Mouse (Mus musculus) adrenal gland (tissue): ENCODE data around the gene Uncx.
"Not testable (repeated sequence)": the region's sequence is repeated elsewhere in the genome, so short reads cannot be mapped to it uniquely, and the experiment has no call there.

Source experiments
- intact Hi-C: fragments of 180-260 bp; cut with DNase I; formaldehyde crosslinking; loops from one replicate; pipeline ENCODE4 v1.15.1; 2025

The Uncx gene

GRCm38 (mm10) chr5:139559782-139560181 is 16.5 kb downstream of the Uncx start:
- intact Hi-C loops: no loop called here

GRCm38 (mm10) chr5:139561363-139562001 is 18.2 kb downstream of the Uncx start:
- intact Hi-C loops: no loop called here

DNA sequence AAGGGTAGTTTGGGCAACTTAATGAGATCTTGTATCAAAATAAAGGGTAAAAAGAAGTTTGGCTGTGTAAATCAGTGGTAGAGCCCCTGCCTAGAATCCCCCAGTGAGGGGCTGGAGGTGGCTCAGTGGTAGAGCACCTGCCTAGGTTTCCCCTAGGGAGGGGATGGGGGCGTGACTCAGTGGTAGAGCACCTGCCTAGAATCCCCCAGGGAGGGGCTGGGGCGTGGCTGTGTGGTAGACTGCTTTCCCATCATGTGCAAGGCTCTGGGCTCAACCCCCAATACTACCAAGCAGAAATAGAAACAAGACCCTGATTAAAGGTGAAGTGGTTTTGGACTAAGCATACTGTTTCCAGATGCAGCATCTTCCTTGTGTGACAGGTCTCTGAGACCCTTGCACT is 21.4 kb downstream of the Uncx start:
- intact Hi-C loops: no loop called here

DNA sequence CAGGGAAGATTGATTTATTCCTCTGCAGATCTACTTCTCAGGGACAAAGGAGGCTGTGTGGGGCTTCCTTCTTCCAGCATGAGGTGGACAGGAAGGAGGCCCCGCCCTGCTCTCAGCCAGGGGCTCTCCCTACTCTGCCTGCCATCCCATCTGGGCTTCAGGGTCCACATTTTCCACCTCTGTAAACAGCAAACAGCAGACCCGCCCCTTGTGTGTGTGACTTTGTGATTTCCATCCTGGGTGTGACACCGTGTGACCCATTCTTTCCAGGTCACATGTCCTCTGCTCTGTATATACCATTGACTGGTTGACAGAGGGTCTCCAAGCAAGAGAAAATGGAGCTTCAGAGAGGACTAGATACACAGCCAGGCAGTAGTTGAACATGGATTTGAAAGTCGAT is 22.2 kb downstream of the Uncx start:
- intact Hi-C loops: no loop called here

DNA sequence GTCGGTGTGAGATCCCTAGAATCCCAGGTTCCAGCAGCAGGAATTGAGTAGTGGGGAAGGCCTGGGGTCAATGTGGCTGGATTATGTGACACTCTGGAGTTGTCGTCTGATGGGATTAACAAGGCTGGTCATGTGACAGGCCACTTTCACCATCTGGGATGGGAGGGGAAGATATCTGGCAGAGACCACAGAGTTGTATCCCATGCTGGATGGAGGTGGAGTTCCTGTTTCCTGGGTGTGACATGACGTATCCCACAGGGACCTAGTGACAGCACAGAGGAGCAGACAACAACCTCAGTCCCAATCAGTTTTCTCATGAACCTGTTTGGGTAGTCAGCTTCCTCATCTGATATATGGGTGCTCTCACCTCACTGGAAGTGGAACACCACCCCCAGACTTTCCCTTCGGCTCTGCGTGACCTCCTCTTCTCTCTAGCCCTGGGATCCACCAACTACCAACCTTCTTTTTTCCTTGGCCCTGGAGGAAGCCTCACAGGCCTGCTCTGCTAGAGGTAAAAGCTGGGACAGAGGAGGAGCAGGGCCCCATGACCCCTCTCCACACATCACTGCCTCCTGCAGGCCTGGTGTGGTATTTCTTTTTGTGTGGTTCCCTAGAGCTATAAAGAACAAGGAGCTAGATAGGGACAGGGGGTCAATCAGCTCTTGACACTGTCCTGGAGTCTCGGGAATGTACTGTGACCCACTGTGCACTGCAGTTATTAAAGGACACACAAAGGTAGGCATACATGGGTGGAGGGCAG is 23.5 kb downstream of the Uncx start:
- intact Hi-C loops: no loop called here

- intact Hi-C loops: no loop called here
Measured at GRCm38 (mm10) chr5:139568079-139568478, 24.8 kb downstream of the Uncx start.

GRCm38 (mm10) chr5:139572526-139572925 is 29.2 kb downstream of the Uncx start:
- intact Hi-C loops: no loop called here

GRCm38 (mm10) chr5:139573606-139574311 is 30.5 kb downstream of the Uncx start:
- intact Hi-C loops: no loop called here

GRCm38 (mm10) chr5:139575054-139575453 is 31.8 kb downstream of the Uncx start:
- intact Hi-C loops: no loop called here

- intact Hi-C loops: no loop called here
Measured at GRCm38 (mm10) chr5:139580171-139580743, 37.0 kb downstream of the Uncx start.

GRCm38 (mm10) chr5:139581308-139581868 is 38.1 kb downstream of the Uncx start:
- intact Hi-C loops: no loop called here

DNA sequence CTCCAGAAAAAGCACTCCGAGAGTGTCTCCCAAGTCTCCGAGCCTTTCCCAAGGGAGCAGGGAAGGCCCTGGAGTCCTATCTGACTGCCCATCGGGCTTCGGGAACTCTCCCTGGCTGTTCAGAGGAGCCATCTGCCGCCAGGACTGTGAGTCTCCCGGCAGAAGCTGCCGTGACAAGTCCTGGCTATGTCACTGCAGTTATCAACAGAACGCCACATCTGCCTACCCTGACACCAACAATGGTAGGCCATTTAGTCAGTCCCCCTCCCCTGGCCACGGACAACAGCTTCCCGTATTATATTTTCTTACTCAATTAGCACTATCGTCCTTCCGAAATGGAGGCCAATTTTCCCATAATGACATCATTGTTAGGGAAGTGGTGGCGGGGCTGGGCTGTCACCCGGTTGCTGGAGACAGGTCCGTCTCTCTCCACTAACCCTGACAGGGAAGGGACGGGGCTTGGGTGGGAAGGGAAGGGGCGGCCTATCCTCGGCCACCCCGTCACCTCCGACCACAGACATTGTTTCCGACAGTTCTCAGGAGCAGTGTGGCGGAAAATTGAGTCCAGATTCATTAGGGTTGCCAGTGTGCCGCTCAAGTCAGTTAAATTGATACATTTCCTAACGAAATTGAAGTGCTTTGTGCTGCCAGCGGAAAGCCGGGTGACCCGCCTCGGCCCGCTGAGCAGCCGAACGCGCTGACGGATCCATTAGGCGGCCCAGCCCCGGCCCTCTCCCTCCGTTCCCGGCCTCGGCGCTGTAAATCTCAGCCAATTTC is 41.9 kb downstream of the Uncx start:
- intact Hi-C loops: no loop called here

DNA sequence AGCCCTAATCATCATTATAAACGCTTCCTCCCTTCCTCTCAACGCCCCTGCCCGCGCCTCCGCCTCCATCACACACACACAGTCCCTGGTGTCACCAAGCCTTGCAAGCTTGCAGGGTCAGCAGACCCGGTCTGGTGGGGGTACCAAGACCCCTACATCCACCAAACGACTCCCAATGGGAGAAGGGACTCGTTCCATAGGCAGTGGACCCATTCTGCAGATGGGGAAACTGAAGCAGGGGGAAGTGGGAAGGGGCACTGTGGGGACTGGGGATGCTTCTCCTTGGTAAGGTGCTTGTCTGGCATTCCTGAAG is 42.4 kb downstream of the Uncx start:
- intact Hi-C loops: no loop called here

GRCm38 (mm10) chr5:139587459-139587858 is 44.2 kb downstream of the Uncx start:
- intact Hi-C loops: not testable (repeated sequence)

GRCm38 (mm10) chr5:139590682-139591360 is 47.5 kb downstream of the Uncx start:
- intact Hi-C loops: not testable (repeated sequence)

- intact Hi-C loops: no loop called here
Measured at GRCm38 (mm10) chr5:139592011-139592410, 48.7 kb downstream of the Uncx start.

GRCm38 (mm10) chr5:139592850-139593249 is 49.6 kb downstream of the Uncx start:
- intact Hi-C loops: no loop called here

- intact Hi-C loops: no loop called here
Measured at GRCm38 (mm10) chr5:139593746-139594145, 50.5 kb downstream of the Uncx start.

DNA sequence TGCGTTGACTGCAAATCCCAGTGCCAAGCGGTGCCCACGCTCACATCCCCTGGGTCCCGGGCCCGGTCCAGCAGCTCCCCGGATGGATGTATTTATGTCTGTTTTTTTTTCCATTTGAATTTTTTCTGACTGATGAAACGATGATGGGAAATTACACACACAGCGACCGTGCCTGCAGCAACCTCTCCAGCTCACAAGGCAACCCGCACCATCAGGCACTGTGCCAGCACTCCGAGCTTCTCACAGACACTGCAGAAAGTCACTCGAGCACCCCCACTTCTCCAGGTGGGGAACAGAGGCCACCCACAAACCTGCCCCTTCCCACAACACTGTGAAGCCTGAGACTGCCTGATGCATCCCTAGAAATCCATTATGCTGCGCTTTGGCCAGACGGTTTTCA is 51.7 kb downstream of the Uncx start:
- intact Hi-C loops: no loop called here
